Mouse (Mus musculus) heart, embryonic 14.5 days (tissue): Measurements from ENCODE around the gene Nfatc3. TPM values are rescaled to one million over a fixed set of nuclear protein-coding genes. Genes with fewer than 3 reads are reported as not detected.

ENCODE experiments used
- ATAC-seq: fragments of 200-750 bp; cut with Nextera tagmentation; 2 replicates; pipeline ENCODE4 v1.8.0; 2017; ENCODE audit warnings: low read depth, moderate TSS enrichment; ENCODE audit not compliant: insufficient number of reproducible peaks, insufficient read depth, low FRiP score
- H3K27ac ChIP-seq, 2 experiments: fragments of 200-500 bp in 1 of 2; fragments of 300-500 bp in 1 of 2; sonication (generic) in 1 of 2; replicated peaks in 1 of 2; 2 replicates each; pipeline ENCODE4 v1.5.1; 2012 to 2014; ENCODE audit warnings: low read depth in 2 of 2, low read length in 2 of 2, control low read depth in 1 of 2, mild to moderate bottlenecking in 1 of 2, mixed read lengths in 1 of 2; ENCODE audit not compliant: control insufficient read depth in 1 of 2, insufficient read depth in 1 of 2
- H3K27me3 ChIP-seq: fragments of 300-500 bp; sonication (generic); 2 replicates; pipeline ENCODE4 v1.6.1; 2014; ENCODE audit warnings: mild to moderate bottlenecking, low read length, control low read depth; ENCODE audit not compliant: control insufficient read depth, insufficient read depth
- H3K36me3 ChIP-seq: fragments of 300-500 bp; sonication (generic); 2 replicates; pipeline ENCODE4 v1.6.1; 2014; ENCODE audit warnings: mild to moderate bottlenecking, control low read depth, low read length, mixed read lengths; ENCODE audit not compliant: control insufficient read depth, insufficient read depth
- H3K4me1 ChIP-seq, 2 experiments: fragments of 200-500 bp in 1 of 2; fragments of 300-500 bp in 1 of 2; sonication (generic) in 1 of 2; 2 replicates each; pipeline ENCODE4 v1.6.1; 2012 to 2014; ENCODE audit warnings: low read length in 2 of 2, control low read depth in 1 of 2, mixed read lengths in 1 of 2; ENCODE audit not compliant: control insufficient read depth in 2 of 2, insufficient read depth in 2 of 2
- H3K4me2 ChIP-seq: fragments of 300-500 bp; sonication (generic); 2 replicates; pipeline ENCODE4 v1.6.1; 2014; ENCODE audit warnings: mild to moderate bottlenecking, low read length
- H3K4me3 ChIP-seq, 2 experiments: fragments of 200-500 bp in 1 of 2; fragments of 300-500 bp in 1 of 2; sonication (generic) in 1 of 2; 2 replicates each; pipeline ENCODE4 v1.5.1; 2012 to 2014; ENCODE audit warnings: low read length in 2 of 2, mild to moderate bottlenecking in 2 of 2, control low read depth in 1 of 2, low read depth in 1 of 2, moderate library complexity in 1 of 2; ENCODE audit not compliant: control insufficient read depth in 1 of 2, insufficient read depth in 1 of 2
- H3K9ac ChIP-seq: fragments of 300-500 bp; sonication (generic); 2 replicates; pipeline ENCODE4 v1.6.1; 2014; ENCODE audit warnings: mild to moderate bottlenecking, low read length
- H3K9me3 ChIP-seq: fragments of 300-500 bp; sonication (generic); 2 replicates; pipeline ENCODE4 v1.6.1; 2016; ENCODE audit warnings: low read length, control low read depth; ENCODE audit not compliant: control insufficient read depth
- WGBS: fragments of 180-500 bp; shearing (Covaris S2); extraction: QIAGEN DNeasy Blood & Tissue Kit; methylation state at CpG from one replicate; pipeline ENCODE4 v1.1.7; 2014; 5-methylcytosine and 5-hydroxymethylcytosine counted together
- polyA plus RNA-seq: library from polyadenylated mRNA; unstranded; fragments of >200 nt; fragmentation: Nextera tagmentation; extraction: Ambion mirVana; gene quantifications from 2 replicates; pipeline ENCODE4 v1.2.1, GENCODE M21; 2014

Nfatc3 gene
- polyA plus RNA-seq, 1 experiment from 2014 or later, result 4.7 TPM

DNA sequence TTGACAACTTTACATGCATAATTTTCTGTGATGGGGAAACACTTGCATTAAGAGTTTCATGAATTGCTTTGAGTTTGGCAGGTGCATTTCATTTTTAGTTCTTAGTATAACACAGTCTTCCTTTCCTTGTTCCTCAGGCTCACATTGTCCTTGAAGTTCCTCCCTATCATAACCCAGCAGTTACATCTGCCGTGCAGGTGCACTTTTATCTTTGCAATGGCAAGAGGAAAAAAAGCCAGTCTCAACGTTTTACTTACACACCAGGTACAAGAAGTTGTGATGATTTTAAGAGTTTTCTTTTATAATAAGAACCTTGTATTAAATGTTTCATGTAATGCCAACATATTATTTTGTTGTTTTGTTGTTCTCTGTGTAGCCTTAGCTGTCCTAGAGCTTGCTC is 45.2 kb downstream of the Nfatc3 start:
- H3K9me3 ChIP-seq, result no peaks in the 10 kb centered on the region
- no peak overlapping the region for H3K4me2 ChIP-seq
- peaks cover 67% of the 10 kb centered on the region for H3K36me3 ChIP-seq

DNA sequence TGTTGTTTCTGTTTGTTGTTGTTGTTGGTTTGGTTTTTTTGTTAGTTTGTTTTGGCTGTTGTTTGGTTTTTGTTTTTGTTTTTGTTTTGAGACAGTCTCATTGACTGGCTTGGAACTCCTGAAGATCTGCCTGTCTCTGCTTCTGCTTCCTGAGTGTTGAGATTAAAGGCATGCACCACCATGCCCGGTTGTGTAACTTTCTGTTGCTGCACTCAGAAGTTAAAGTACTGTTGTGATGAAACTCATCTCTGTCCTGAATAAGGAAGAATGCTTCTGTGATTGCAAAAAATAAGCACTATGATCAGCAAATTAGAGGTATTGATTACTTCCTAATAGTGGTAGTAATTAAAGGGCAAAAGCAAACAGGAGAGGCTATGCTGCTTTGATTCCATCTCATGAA is 47.6 kb downstream of the Nfatc3 start:
- ATAC-seq, result no peak
- H3K36me3 ChIP-seq, result peaks cover 70% of the 10 kb centered on the region

More for the DNA sequence above, 45.2 kb downstream of the Nfatc3 start:
- H3K27ac ChIP-seq, result no peak overlapping the region
- H3K4me3 ChIP-seq, result no peak overlapping the region
- no peaks in the 10 kb centered on the region for H3K27me3 ChIP-seq
- H3K9ac ChIP-seq, result no peak overlapping the region
- no peaks in the 10 kb centered on the region for H3K4me1 ChIP-seq
- no peak for ATAC-seq
- 81% methylated on average over 2 of the region's 2 CpGs for WGBS

DNA sequence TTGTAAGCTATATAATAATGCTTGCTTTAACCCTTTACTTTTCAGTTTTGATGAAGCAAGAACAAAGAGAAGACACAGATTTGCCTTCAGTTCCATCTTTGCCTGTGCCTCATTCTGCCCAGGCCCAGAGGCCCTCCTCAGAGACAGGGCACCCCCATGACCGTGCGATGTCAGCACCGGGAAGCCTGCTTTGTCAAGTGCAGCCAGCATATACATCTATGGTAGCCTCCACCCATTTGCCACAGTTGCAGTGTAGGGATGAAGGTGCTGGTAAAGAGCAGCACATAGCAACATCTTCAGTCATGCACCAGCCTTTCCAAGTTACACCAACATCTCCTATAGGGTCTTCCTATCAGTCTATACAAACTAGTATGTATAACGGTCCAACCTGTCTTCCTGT is 49.4 kb downstream of the Nfatc3 start:
- no peak for ATAC-seq
- Histone ChIP-seq H3K9ac (no peak overlapping the region), H3K4me3 (no peak overlapping the region), H3K4me2 (no peak overlapping the region), H3K4me1 (0 out of 4 replicates have a peak, but pooled peaks cover 2 to 3% of the 10 kb centered on the region in 2 experiments), H3K27ac (no peak overlapping the region), H3K27me3 (no peaks in the 10 kb centered on the region), H3K9me3 (no peaks in the 10 kb centered on the region), H3K36me3 (peaks cover 51% of the 10 kb centered on the region)
- 95% methylated on average over 4 of the region's 4 CpGs for WGBS

More for the DNA sequence above, 47.6 kb downstream of the Nfatc3 start:
- Histone ChIP-seq H3K4me1 (no peaks in the 10 kb centered on the region), H3K27me3 (no peaks in the 10 kb centered on the region), H3K9ac (no peak overlapping the region), H3K4me3 (no peak overlapping the region), H3K9me3 (no peaks in the 10 kb centered on the region), H3K27ac (no peak overlapping the region), H3K4me2 (no peak overlapping the region)
- WGBS, result 77% methylated on average over 1 of the region's 1 CpGs

DNA sequence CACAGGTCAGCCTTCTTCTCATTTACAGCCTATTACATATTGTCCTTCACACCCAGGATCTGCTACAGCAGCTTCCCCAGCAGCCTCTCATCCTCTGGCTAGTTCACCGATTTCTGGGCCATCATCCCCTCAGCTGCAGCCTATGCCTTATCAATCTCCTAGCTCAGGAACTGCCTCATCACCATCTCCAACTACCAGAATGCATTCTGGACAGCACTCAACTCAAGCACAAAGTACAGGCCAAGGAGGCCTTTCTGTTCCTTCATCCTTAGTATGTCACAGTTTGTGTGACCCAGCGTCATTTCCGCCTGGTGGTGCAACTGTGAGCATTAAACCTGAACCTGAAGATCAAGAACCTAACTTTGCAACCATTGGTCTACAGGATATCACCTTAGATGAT is 50.1 kb downstream of the Nfatc3 start:
- no peaks in the 10 kb centered on the region for H3K9me3 ChIP-seq
- H3K27me3 ChIP-seq, result no peaks in the 10 kb centered on the region
- no peak overlapping the region for H3K9ac ChIP-seq
- no peak overlapping the region for H3K4me3 ChIP-seq
- no peak for ATAC-seq
- 0 out of 4 replicates have a peak, but pooled peaks cover 2 to 3% of the 10 kb centered on the region in 2 experiments for H3K4me1 ChIP-seq
- 92% methylated on average over 3 of the region's 3 CpGs for WGBS
- H3K4me2 ChIP-seq, result no peak overlapping the region
- H3K27ac ChIP-seq, result no peak overlapping the region
- peaks cover 45% of the 10 kb centered on the region for H3K36me3 ChIP-seq

DNA sequence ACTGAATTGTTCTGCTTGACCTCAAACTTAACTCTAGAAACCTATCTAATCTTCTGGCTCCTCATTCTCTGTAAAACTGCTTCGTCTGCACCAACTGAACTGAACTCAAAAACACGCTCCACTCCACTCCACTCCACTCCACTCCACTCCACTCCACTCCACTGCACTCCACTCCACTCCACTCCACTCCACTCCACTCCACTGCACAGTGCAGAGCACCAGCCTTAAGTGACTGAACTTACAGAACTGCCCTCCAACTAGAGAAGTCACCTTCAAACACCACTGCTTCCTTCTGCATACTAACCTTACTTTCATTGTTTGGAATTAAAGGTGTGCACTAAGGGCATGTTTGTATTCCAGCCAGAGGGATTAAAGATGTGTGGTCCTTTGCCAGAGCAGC is 53.4 kb downstream of the Nfatc3 start:
- H3K27me3 ChIP-seq, result no peaks in the 10 kb centered on the region
- H3K9ac ChIP-seq, result no peak overlapping the region
- no peak overlapping the region; a peak in 1 of 4 replicates for H3K27ac ChIP-seq
- ATAC-seq, result no peak
- H3K4me2 ChIP-seq, result no peak overlapping the region
- 0 out of 4 replicates have a peak, but pooled peaks cover 2 to 3% of the 10 kb centered on the region in 2 experiments for H3K4me1 ChIP-seq
- no peaks in the 10 kb centered on the region for H3K9me3 ChIP-seq
- no peak overlapping the region for H3K4me3 ChIP-seq
- peaks cover 41% of the 10 kb centered on the region for H3K36me3 ChIP-seq
- 74% methylated on average over 2 of the region's 2 CpGs for WGBS

DNA sequence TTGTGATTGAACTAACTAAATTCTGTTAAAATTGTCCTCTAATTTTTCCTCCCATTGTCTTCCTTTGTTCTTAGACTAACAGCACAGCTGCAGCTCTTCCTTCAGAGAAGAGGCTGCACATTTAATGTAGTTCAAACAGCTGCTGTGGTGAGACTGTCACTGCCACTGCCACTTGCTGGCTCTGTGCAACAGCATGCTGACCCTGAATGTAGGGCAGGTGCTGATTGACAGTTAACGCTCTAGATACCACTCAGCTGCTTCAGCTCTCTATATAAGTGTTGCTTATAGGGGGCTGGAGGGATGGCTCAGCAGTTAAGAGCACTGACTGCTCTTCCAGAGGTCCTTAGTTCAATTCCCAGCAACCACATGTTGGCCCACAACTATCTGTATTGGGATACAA is 53.9 kb downstream of the Nfatc3 start:
- H3K9me3 ChIP-seq, result no peaks in the 10 kb centered on the region
- H3K36me3 ChIP-seq, result peaks cover 42% of the 10 kb centered on the region
- no peak overlapping the region for H3K4me2 ChIP-seq
- H3K27ac ChIP-seq, result no peak overlapping the region
- no peak overlapping the region for H3K4me3 ChIP-seq
- 0 out of 4 replicates have a peak, but pooled peaks cover 2 to 3% of the 10 kb centered on the region in 2 experiments for H3K4me1 ChIP-seq
- no peak overlapping the region for H3K9ac ChIP-seq
- no peak for ATAC-seq
- no peaks in the 10 kb centered on the region for H3K27me3 ChIP-seq
- WGBS, result 56% methylated on average over 1 of the region's 1 CpGs

DNA sequence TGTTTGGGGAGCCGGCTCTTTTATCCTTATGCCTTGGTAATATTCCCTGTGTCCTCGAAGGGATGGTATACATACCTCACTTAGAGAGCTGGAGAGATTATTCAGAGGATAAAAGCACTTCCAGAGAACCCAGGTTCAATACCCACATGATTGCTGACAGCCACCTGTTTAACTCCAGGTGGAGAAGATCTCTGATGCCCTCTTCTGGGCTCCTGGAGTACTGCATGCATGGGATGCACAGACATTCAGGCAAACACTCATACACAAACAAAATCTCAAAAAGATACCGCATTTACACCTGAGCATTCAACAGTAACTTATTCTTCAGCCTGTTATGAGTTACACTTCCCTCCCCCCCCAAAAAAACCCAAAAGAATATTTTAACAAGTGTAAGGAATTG is 57.3 kb downstream of the Nfatc3 start:
- H3K9ac ChIP-seq, result no peak overlapping the region
- no peak overlapping the region for H3K4me3 ChIP-seq
- 0 out of 4 replicates have a peak, but pooled peaks cover 2 to 3% of the 10 kb centered on the region in 2 experiments for H3K4me1 ChIP-seq
- WGBS, result 94% methylated on average over 3 of the region's 3 CpGs
- H3K27ac ChIP-seq, result no peak overlapping the region
- ATAC-seq, result no peak
- H3K4me2 ChIP-seq, result no peak overlapping the region
- H3K9me3 ChIP-seq, result no peaks in the 10 kb centered on the region
- no peaks in the 10 kb centered on the region for H3K27me3 ChIP-seq
- peaks cover 32% of the 10 kb centered on the region for H3K36me3 ChIP-seq

DNA sequence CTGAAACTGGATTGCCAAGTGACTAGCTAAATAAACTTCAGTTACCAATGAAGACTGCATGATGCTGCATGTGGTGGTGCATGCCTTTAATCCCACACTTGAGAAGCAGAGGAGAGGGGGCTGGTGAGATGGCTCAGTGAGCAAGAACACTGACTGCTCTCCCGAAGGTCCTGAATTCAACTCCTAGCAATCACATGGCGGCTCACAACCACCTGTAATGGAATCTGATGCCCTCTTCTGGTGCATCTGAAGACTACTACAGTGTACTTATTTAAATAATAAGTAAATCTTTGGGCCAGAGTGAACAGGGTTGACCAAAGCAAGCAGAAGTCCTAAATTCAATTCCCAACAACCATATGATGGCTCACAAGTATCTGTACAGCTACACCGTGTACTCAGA is 64.8 kb downstream of the Nfatc3 start:
- Histone ChIP-seq H3K4me1 (no peaks in the 10 kb centered on the region), H3K36me3 (peaks cover 39% of the 10 kb centered on the region), H3K9me3 (no peaks in the 10 kb centered on the region), H3K27ac (no peak overlapping the region), H3K4me2 (no peak overlapping the region), H3K4me3 (no peak overlapping the region), H3K27me3 (no peaks in the 10 kb centered on the region), H3K9ac (no peak overlapping the region)
- no peak for ATAC-seq
- WGBS, result 93% methylated on average over 3 of the region's 3 CpGs
